In genomic region chr19:47579225-47579787, GRCm38 (mm10) we compare ENCODE assay signal across 8 mouse cellular contexts. TPM values are rescaled to one million over a fixed set of nuclear protein-coding genes. Genes with fewer than 3 reads are reported as not detected.
A peak's percentile ranks its signal among the peaks of the same experiment; 100 is the strongest.
DNase-seq lines count a peak whose midpoint lies in the region; ATAC-seq lines count a peak whose summit lies in the region.

Gene Slk, plus strand, starts transcription at chr19:47579678.

- peak within 1 kb of the TSS; percentile 90 for H3K4me2 ChIP-seq in hindbrain, embryonic 14.5 days (replicated peaks)

- H3K27me3 ChIP-seq in hindbrain, embryonic 14.5 days (ENCODE audit: control insufficient read depth, insufficient read depth, low read length), result no peaks in the 10 kb centered on the region

- H3K9ac ChIP-seq in hindbrain, embryonic 14.5 days, result peak within 1 kb of the TSS; percentile 88

- no peaks in the 10 kb centered on the region for H3K9me3 ChIP-seq in hindbrain, embryonic 14.5 days (ENCODE audit: control insufficient read depth, low read length)

- no peaks in the 10 kb centered on the region for H3K36me3 ChIP-seq in hindbrain, embryonic 14.5 days (replicated peaks; ENCODE audit: control insufficient read depth, insufficient read depth)

- ATAC-seq in hindbrain, embryonic 14.5 days (ENCODE audit: low FRiP score), result peak; percentile 93

- H3K4me3 ChIP-seq in hindbrain, embryonic 14.5 days (replicated peaks; ENCODE audit: low read length), result peak within 1 kb of the TSS; percentile 75

- H3K4me1 ChIP-seq in hindbrain, embryonic 14.5 days (replicated peaks; ENCODE audit: control insufficient read depth, insufficient read depth, low read length), result peaks cover 25% of the 10 kb centered on the region

- WGBS in hindbrain, embryonic 14.5 days, result under 1% methylated on average over 83 of the region's 83 CpGs

- peak; percentile 56 for DNase-seq in WW6 (ENCODE audit: low read depth, low spot score)
- peak; percentile 80 to 82 for DNase-seq in cerebellum, postnatal 36 days
- peak; percentile 79 to 81 for DNase-seq in frontal cortex, postnatal 36 days (ENCODE audit: low spot score in 2 of 2)
- DNase-seq in hindbrain, embryonic 14.5 days (ENCODE audit: low spot score), result peak; percentile 94
- DNase-seq in left cerebral cortex, adult 11 months (ENCODE audit: low spot score), result peak; percentile 77
- DNase-seq in lung, postnatal 36 days, result peak; percentile 80
- DNase-seq in retina, embryonic 14.5 days (ENCODE audit: low spot score), result peak; percentile 87
- peak; percentile 83 to 86 for DNase-seq in thymus, postnatal 36 days

- H3K27ac ChIP-seq in hindbrain, embryonic 14.5 days, result peak within 1 kb of the TSS; percentile 93

RNA-seq across cellular contexts. Expression of gene Slk, which starts in this region (rescaled TPM):
- polyA plus RNA-seq in hindbrain, embryonic 14.5 days (2014; fragmentation: Nextera tagmentation; extraction: Ambion mirVana), result 9.7 and 10.6 TPM in 2 replicates

Comparison
In these comparisons a context has a peak if more than half of its experiments do, and no peak if none do; other contexts are left out.
1. Peak in every context shown above with its lines: DNase-seq, ATAC-seq, H3K4me3 ChIP-seq and H3K27ac ChIP-seq.